Mouse (Mus musculus) lung, postnatal 0 days (tissue): ENCODE data around the gene Kcp. TPM values are rescaled to one million over a fixed set of nuclear protein-coding genes. Genes with fewer than 3 reads are reported as not detected.
A peak's percentile ranks its signal among the peaks of the same experiment; 100 is the strongest.

Source experiments
- ATAC-seq: fragments of 200-750 bp; cut with Nextera tagmentation; 2 replicates; pipeline ENCODE4 v1.8.0; 2017; ENCODE audit warnings: moderate library complexity
- DNase-seq: peaks from one replicate; pipeline ENCODE4 v3.0.0-alpha.2; 2016; ENCODE audit warnings: low spot score
- H3K27ac ChIP-seq: fragments of 300-500 bp; sonication (generic); 2 replicates; pipeline ENCODE4 v1.5.1; 2014; ENCODE audit warnings: antibody characterized with exemption, mild to moderate bottlenecking, low read length, mixed read lengths
- H3K27me3 ChIP-seq: fragments of 300-500 bp; sonication (generic); replicated peaks from 2 replicates; pipeline ENCODE4 v1.6.1; 2014; ENCODE audit warnings: low read length, mixed read lengths; ENCODE audit not compliant: insufficient read depth
- H3K36me3 ChIP-seq: fragments of 300-500 bp; sonication (generic); 2 replicates; pipeline ENCODE4 v1.6.1; 2014; ENCODE audit warnings: low read length, mixed read lengths; ENCODE audit not compliant: insufficient read depth
- H3K4me1 ChIP-seq: fragments of 300-500 bp; sonication (generic); 2 replicates; pipeline ENCODE4 v1.6.1; 2014; ENCODE audit warnings: antibody characterized with exemption, low read depth, low read length, mixed read lengths; ENCODE audit not compliant: insufficient read depth
- H3K4me2 ChIP-seq: fragments of 300-500 bp; sonication (generic); replicated peaks from 2 replicates; pipeline ENCODE4 v1.6.1; 2014; ENCODE audit warnings: low read depth, mild to moderate bottlenecking, low read length, moderate library complexity, mixed read lengths
- H3K4me3 ChIP-seq: fragments of 300-500 bp; sonication (generic); 2 replicates; pipeline ENCODE4 v1.5.1; 2014; ENCODE audit warnings: low read depth, low read length
- H3K9ac ChIP-seq: fragments of 300-500 bp; sonication (generic); replicated peaks from 2 replicates; pipeline ENCODE4 v1.6.1; 2014; ENCODE audit warnings: low read depth, mild to moderate bottlenecking
- H3K9me3 ChIP-seq: fragments of 300-500 bp; sonication (generic); 2 replicates; pipeline ENCODE4 v1.6.1; 2016; ENCODE audit warnings: low read length, mixed read lengths
- CTCF ChIP-seq: IDR thresholded peaks from 2 replicates; pipeline ENCODE4 v1.5.1; 2016; ENCODE audit warnings: antibody characterized with exemption, mild to moderate bottlenecking
- EP300 ChIP-seq: IDR thresholded peaks from 2 replicates; pipeline ENCODE4 v1.6.1; 2016; ENCODE audit warnings: antibody characterized with exemption, mild to moderate bottlenecking, control low read depth
- WGBS: fragments of 180-500 bp; shearing (Covaris S2); extraction: QIAGEN DNeasy Blood & Tissue Kit; methylation state at CpG from one replicate; pipeline ENCODE4 v1.1.7; 2014; 5-methylcytosine and 5-hydroxymethylcytosine counted together
- polyA plus RNA-seq: library from polyadenylated mRNA; unstranded; fragments of >200 nt; fragmentation: Nextera tagmentation; extraction: Ambion mirVana; gene quantifications from 2 replicates; pipeline ENCODE4 v1.2.1, GENCODE M21; 2015

Gene Kcp
- polyA plus RNA-seq, 1 experiment from 2014 or later, result 4.0 TPM

DNA sequence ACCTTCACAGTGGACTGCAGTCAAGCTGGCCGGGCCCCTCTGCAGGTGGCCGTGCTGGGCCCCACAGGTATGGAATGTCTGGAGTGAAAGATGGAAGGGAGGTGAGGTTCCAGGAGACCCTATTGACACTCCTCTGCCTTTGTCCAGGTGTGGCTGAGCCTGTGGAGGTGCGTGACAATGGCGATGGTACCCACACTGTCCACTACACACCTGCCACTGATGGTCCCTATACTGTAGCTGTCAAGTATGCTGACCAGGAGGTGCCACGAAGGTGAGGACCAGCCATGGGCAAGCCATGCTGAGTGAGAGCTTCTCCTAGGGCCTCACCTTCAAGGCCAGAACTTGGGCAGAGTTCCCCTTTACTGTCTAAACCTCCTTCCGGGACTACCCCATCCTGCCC is 57.1 kb downstream of the Kcp start:
- Histone ChIP-seq H3K4me1 (no peaks in the 10 kb centered on the region), H3K9me3 (no peaks in the 10 kb centered on the region), H3K27ac (no peak overlapping the region), H3K4me2 (no peak overlapping the region), H3K27me3 (no peaks in the 10 kb centered on the region), H3K36me3 (no peaks in the 10 kb centered on the region), H3K4me3 (no peak overlapping the region), H3K9ac (no peak overlapping the region)
- DNase-seq (no peak), ATAC-seq (no peak)
- TF ChIP-seq EP300 (no peak), CTCF (no peak)
- WGBS, result 90% methylated on average over 6 of the region's 6 CpGs

DNA sequence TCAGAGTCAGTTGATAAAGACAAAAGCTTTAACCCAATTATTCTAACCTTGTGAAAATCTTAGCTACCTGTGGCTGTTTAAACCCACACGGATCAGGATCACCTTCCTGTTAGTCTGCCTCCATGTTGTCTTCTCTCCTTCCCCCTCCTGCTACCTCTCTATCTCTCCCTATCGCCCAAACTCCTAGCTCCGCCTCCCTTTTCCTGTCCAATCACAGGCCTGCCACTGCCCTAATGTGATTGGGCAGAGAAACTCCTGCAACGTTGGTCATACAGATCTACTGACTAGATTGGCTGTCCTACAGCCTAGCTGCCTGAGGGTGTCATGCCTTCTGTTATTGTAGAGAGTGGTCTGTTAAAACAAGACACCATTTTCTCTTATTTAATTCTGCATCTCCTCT is 57.9 kb downstream of the Kcp start:
- Histone ChIP-seq H3K4me3 (no peak overlapping the region), H3K9ac (no peak overlapping the region), H3K27me3 (no peaks in the 10 kb centered on the region), H3K36me3 (no peaks in the 10 kb centered on the region), H3K4me2 (no peak overlapping the region), H3K4me1 (no peaks in the 10 kb centered on the region), H3K27ac (no peak overlapping the region), H3K9me3 (no peaks in the 10 kb centered on the region)
- no peak for TF ChIP-seq EP300
- no peak for TF ChIP-seq CTCF
- 27% methylated on average over 4 of the region's 4 CpGs for WGBS
- DNase-seq (no peak), ATAC-seq (no peak)

DNA sequence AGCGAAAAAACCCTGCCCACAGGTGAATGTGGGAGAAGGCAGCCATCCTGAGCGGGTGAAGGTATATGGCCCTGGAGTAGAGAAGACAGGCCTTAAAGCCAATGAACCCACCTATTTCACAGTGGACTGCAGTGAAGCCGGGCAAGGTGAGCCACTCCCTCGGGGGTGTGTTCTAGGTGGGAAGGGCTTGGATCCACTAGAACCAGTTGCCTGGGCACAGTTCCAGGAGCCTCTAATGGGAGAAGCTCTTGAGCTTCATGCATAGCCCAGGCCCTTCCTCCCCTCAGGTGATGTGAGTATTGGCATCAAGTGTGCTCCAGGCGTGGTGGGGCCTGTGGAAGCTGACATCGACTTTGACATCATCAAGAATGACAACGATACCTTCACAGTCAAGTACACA is 62.4 kb downstream of the Kcp start:
- H3K27me3 ChIP-seq, result no peaks in the 10 kb centered on the region
- no peak overlapping the region for H3K27ac ChIP-seq
- no peaks in the 10 kb centered on the region for H3K4me1 ChIP-seq
- no peak overlapping the region for H3K4me3 ChIP-seq
- H3K9me3 ChIP-seq, result no peaks in the 10 kb centered on the region
- H3K36me3 ChIP-seq, result no peaks in the 10 kb centered on the region
- H3K4me2 ChIP-seq, result no peak overlapping the region
- H3K9ac ChIP-seq, result no peak overlapping the region
- WGBS, result 61% methylated on average over 7 of the region's 7 CpGs
- peak; percentile 68 for DNase-seq
- TF ChIP-seq EP300 (no peak), CTCF (no peak)
- ATAC-seq, result peak; percentile 77

DNA sequence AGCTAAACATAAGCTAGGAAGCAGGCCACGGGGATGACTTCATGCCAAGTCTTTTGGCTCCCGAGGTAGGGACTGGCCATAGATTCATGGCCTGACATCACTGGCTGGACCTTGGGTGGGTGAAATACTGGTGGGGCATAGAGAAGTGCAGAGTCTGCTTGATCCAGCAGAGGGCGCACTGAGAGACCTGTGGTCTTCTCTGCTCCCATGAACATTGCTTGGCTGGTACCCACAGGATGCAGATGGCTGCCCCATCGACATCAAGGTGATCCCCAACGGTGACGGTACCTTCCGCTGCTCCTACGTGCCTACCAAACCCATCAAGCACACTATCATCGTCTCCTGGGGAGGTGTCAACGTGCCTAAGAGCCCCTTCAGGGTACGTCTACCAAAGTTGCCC is 63.0 kb downstream of the Kcp start:
- no peak overlapping the region for H3K4me3 ChIP-seq
- 71% methylated on average over 11 of the region's 11 CpGs for WGBS
- H3K4me1 ChIP-seq, result no peaks in the 10 kb centered on the region
- no peak overlapping the region for H3K9ac ChIP-seq
- TF ChIP-seq CTCF, result peak; percentile 74
- no peak for TF ChIP-seq EP300
- DNase-seq, result peak; percentile 48
- H3K27ac ChIP-seq, result no peak overlapping the region
- H3K9me3 ChIP-seq, result no peaks in the 10 kb centered on the region
- H3K4me2 ChIP-seq, result no peak overlapping the region
- ATAC-seq, result 0 out of 2 replicates have a peak, but pooled peaks have one; percentile 27
- H3K27me3 ChIP-seq, result no peaks in the 10 kb centered on the region
- no peaks in the 10 kb centered on the region for H3K36me3 ChIP-seq

DNA sequence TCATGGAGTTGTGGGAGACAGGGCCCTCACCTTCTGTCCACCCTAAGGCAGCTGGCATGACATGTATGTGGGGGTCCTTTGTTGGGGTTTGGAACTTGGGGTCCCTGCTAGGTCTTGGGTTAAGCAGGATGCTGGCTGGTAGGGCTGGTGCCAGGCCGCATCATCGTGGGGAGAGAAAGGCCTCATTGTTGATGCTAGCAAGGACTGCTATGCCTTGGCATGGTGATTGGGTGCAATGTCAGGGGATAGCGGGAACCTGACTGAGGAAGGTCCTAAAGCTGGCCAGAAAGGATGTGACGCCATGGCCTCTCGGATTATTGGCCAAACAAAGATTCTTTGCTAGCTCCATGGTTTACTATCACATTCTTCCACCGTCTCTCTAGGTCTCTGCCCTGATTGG is 68.0 kb downstream of the Kcp start:
- no peak for ATAC-seq
- no peak overlapping the region for H3K4me2 ChIP-seq
- H3K36me3 ChIP-seq, result no peaks in the 10 kb centered on the region
- no peaks in the 10 kb centered on the region for H3K4me1 ChIP-seq
- H3K4me3 ChIP-seq, result no peak overlapping the region
- no peak overlapping the region for H3K9ac ChIP-seq
- no peak for DNase-seq
- WGBS, result 82% methylated on average over 6 of the region's 6 CpGs
- TF ChIP-seq CTCF, result no peak
- TF ChIP-seq EP300, result no peak
- no peaks in the 10 kb centered on the region for H3K27me3 ChIP-seq
- H3K9me3 ChIP-seq, result no peaks in the 10 kb centered on the region
- H3K27ac ChIP-seq, result no peak overlapping the region

DNA sequence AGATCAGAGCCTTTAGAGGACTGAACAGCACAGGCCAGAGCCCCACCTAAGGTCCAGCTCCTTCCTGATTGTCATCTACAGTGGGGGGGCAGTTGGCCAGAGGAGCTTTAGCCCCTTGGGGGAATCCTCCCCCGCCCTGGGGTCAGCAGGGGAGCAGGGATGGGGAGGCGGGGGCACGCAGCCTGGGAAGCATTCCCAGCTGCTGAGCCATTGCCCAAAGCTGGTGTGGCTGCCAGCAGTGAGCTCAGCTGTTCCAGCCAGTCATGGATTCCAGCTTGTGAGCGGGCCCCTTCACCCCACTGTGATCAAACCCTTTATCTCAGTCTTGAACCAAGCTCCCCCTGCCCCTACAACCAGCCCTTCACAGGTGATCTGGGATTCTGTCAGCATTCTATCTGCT is 68.5 kb downstream of the Kcp start:
- TF ChIP-seq CTCF (no peak), EP300 (no peak)
- no peak for ATAC-seq
- Histone ChIP-seq H3K27me3 (no peaks in the 10 kb centered on the region), H3K4me3 (no peak overlapping the region), H3K4me1 (no peaks in the 10 kb centered on the region), H3K9me3 (no peaks in the 10 kb centered on the region), H3K27ac (no peak overlapping the region), H3K4me2 (no peak overlapping the region), H3K36me3 (no peaks in the 10 kb centered on the region), H3K9ac (no peak overlapping the region)
- 78% methylated on average over 4 of the region's 4 CpGs for WGBS
- DNase-seq, result no peak

DNA sequence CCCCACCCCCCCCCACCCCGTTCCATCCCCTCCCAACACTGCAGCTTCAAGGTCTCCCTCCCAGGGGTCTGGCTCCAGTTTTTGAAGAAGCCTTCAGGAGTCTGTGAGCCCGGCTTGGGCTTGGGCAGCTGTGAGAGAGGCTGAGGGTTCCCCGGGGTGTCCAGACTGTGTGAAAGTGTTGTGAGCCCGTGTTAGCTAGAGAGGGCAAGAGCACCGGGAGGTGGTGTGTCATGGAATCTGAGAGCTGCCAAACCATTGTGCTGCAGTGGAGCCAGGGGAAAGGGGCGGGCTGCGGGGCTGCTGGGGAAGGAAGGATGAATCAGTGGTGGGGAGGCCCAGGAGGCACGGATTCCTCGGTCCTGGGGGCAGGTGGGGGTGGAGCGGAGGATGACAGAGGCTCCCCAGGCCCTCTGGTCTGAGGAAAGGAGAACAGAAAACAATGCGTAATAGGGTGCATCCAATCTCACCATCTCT is 71.3 kb downstream of the Kcp start:
- TF ChIP-seq CTCF (no peak), EP300 (no peak)
- H3K9ac ChIP-seq, result no peak overlapping the region
- no peak overlapping the region for H3K4me2 ChIP-seq
- no peaks in the 10 kb centered on the region for H3K36me3 ChIP-seq
- no peaks in the 10 kb centered on the region for H3K9me3 ChIP-seq
- no peaks in the 10 kb centered on the region for H3K4me1 ChIP-seq
- 13% methylated on average over 11 of the region's 11 CpGs for WGBS
- DNase-seq, result peak; percentile 59
- H3K27ac ChIP-seq, result no peak overlapping the region
- ATAC-seq, result peak; percentile 31
- H3K27me3 ChIP-seq, result 0 out of 2 replicates have a peak, but pooled peaks cover 6% of the 10 kb centered on the region
- H3K4me3 ChIP-seq, result no peak overlapping the region
